Mouse (Mus musculus): ENCODE data around the gene Slc16a5. TPM values are rescaled to one million over a fixed set of nuclear protein-coding genes. Genes with fewer than 3 reads are reported as not detected.

Gene Slc16a5
- polyA plus RNA-seq, 1 experiment from 2014 or later, result 0.51 TPM

- H3K4me3 ChIP-seq (ENCODE audit: low read depth, low read length), result no peak overlapping the region
- no peak overlapping the region for H3K9ac ChIP-seq (ENCODE audit: low read depth, low read length)
- H3K36me3 ChIP-seq (ENCODE audit: control insufficient read depth, insufficient read depth), result no peaks in the 10 kb centered on the region; the same call in 1 of the 2 replicates
- H3K27ac ChIP-seq (ENCODE audit: low read length), result no peak overlapping the region
- H3K4me2 ChIP-seq (ENCODE audit: low read depth, low read length), result no peak overlapping the region
- ATAC-seq (ENCODE audit: low read depth), result peak; percentile 40; the same call in 1 of the 2 replicates
- H3K27me3 ChIP-seq (ENCODE audit: control insufficient read depth, insufficient read depth, low read depth, low read length), result no peaks in the 10 kb centered on the region
- WGBS (ENCODE audit: insufficient replicate concordance), result 42% methylated on average over 20 of the region's 20 CpGs
- peaks cover 2% of the 10 kb centered on the region for H3K4me1 ChIP-seq (ENCODE audit: control insufficient read depth, low read depth, low read length)
- no peaks in the 10 kb centered on the region for H3K9me3 ChIP-seq (replicated peaks; ENCODE audit: control insufficient read depth, low read length)
Measured at GRCm38 (mm10) chr11:115427482-115428331, 34.6 kb upstream of the Slc16a5 start.

- Histone ChIP-seq H3K4me3 (ENCODE audit: low read depth, low read length) (no peak overlapping the region), H3K27me3 (ENCODE audit: control insufficient read depth, insufficient read depth, low read depth, low read length) (no peaks in the 10 kb centered on the region), H3K4me2 (ENCODE audit: low read depth, low read length) (no peak overlapping the region), H3K9me3 (replicated peaks; ENCODE audit: control insufficient read depth, low read length) (no peaks in the 10 kb centered on the region), H3K36me3 (ENCODE audit: control insufficient read depth, insufficient read depth) (no peaks in the 10 kb centered on the region; the same call in 1 of the 2 replicates), H3K9ac (ENCODE audit: low read depth, low read length) (no peak overlapping the region), H3K4me1 (ENCODE audit: control insufficient read depth, low read depth, low read length) (peaks cover 2% of the 10 kb centered on the region), H3K27ac (ENCODE audit: low read length) (no peak overlapping the region)
- no peak for ATAC-seq (ENCODE audit: low read depth)
- 67% methylated on average over 7 of the region's 7 CpGs for WGBS (ENCODE audit: insufficient replicate concordance)
Measured at GRCm38 (mm10) chr11:115429307-115429706, 33.0 kb upstream of the Slc16a5 start.

GRCm38 (mm10) chr11:115430561-115430960, 31.7 kb upstream of the Slc16a5 start:
- Histone ChIP-seq H3K4me2 (ENCODE audit: low read depth, low read length) (no peak overlapping the region), H3K36me3 (ENCODE audit: control insufficient read depth, insufficient read depth) (no peaks in the 10 kb centered on the region; the same call in 1 of the 2 replicates), H3K4me1 (ENCODE audit: control insufficient read depth, low read depth, low read length) (peaks cover 5% of the 10 kb centered on the region), H3K9ac (ENCODE audit: low read depth, low read length) (no peak overlapping the region), H3K27me3 (ENCODE audit: control insufficient read depth, insufficient read depth, low read depth, low read length) (peaks cover 10% of the 10 kb centered on the region), H3K4me3 (ENCODE audit: low read depth, low read length) (no peak overlapping the region), H3K27ac (ENCODE audit: low read length) (no peak overlapping the region), H3K9me3 (replicated peaks; ENCODE audit: control insufficient read depth, low read length) (no peaks in the 10 kb centered on the region)
- WGBS (ENCODE audit: insufficient replicate concordance), result 79% methylated on average over 6 of the region's 6 CpGs
- ATAC-seq (ENCODE audit: low read depth), result no peak

DNA sequence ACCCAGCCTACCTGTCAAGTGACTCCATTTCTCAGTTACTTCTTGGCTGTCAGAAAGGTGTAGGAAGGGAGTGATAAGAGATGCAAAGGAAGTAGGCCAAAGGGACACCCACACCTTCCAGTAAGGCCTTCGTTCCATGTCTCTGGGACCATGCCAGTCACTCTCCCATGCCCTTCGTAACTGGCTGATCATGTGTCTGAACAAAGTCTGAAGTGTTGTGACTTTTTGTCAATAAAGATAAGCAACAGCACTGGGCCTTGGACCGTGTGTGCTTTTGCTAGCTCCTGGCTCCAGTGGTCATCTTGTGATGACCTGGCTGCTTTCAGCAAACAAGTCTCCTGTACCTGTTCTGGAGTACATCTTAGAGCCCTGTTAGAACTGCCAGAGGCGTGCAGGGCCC, 29.5 kb upstream of the Slc16a5 start:
- H3K27me3 ChIP-seq (ENCODE audit: control insufficient read depth, insufficient read depth, low read depth, low read length), result peaks cover 19% of the 10 kb centered on the region
- WGBS (ENCODE audit: insufficient replicate concordance), result 58% methylated on average over 4 of the region's 4 CpGs
- no peak overlapping the region for H3K9ac ChIP-seq (ENCODE audit: low read depth, low read length)
- H3K4me2 ChIP-seq (ENCODE audit: low read depth, low read length), result no peak overlapping the region
- peak; percentile 63 for ATAC-seq (ENCODE audit: low read depth)
- peaks cover 10% of the 10 kb centered on the region for H3K4me1 ChIP-seq (ENCODE audit: control insufficient read depth, low read depth, low read length)
- no peaks in the 10 kb centered on the region; the same call in 1 of the 2 replicates for H3K36me3 ChIP-seq (ENCODE audit: control insufficient read depth, insufficient read depth)
- H3K27ac ChIP-seq (ENCODE audit: low read length), result peak overlapping the region; percentile 52
- no peak overlapping the region for H3K4me3 ChIP-seq (ENCODE audit: low read depth, low read length)
- H3K9me3 ChIP-seq (replicated peaks; ENCODE audit: control insufficient read depth, low read length), result no peaks in the 10 kb centered on the region

DNA sequence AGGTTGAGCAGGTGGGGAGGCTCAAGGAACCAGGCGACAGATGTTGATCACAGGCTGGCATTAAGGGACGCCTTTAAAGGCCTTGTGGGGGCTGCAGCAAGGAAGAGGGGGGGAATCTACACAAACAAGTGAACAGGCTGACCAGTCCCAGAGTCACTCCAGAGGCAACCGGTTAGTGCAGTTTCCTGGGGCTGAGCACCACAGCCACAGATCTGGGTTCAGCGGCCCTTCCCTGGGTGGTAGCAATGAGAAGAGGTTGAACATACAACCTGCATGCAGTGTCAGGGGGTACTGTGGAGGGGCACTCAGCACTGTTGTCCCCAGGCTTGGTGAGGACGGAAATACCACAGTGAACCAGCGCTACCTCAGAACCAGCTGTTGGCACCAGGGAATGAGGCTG, 28.9 kb upstream of the Slc16a5 start:
- Histone ChIP-seq H3K4me1 (ENCODE audit: control insufficient read depth, low read depth, low read length) (peaks cover 8% of the 10 kb centered on the region), H3K9me3 (replicated peaks; ENCODE audit: control insufficient read depth, low read length) (no peaks in the 10 kb centered on the region), H3K27me3 (ENCODE audit: control insufficient read depth, insufficient read depth, low read depth, low read length) (peaks cover 19% of the 10 kb centered on the region), H3K9ac (ENCODE audit: low read depth, low read length) (no peak overlapping the region), H3K36me3 (ENCODE audit: control insufficient read depth, insufficient read depth) (no peaks in the 10 kb centered on the region; the same call in 1 of the 2 replicates), H3K4me2 (ENCODE audit: low read depth, low read length) (no peak overlapping the region), H3K27ac (ENCODE audit: low read length) (peak overlapping the region; percentile 23), H3K4me3 (ENCODE audit: low read depth, low read length) (no peak overlapping the region)
- WGBS (ENCODE audit: insufficient replicate concordance), result 67% methylated on average over 6 of the region's 6 CpGs
- ATAC-seq (ENCODE audit: low read depth), result no peak

- peak overlapping the region; percentile 28 for H3K4me2 ChIP-seq (ENCODE audit: low read depth, low read length)
- 4% methylated on average over 31 of the region's 31 CpGs for WGBS (ENCODE audit: insufficient replicate concordance)
- peaks cover 8% of the 10 kb centered on the region for H3K4me1 ChIP-seq (ENCODE audit: control insufficient read depth, low read depth, low read length)
- H3K36me3 ChIP-seq (ENCODE audit: control insufficient read depth, insufficient read depth), result no peaks in the 10 kb centered on the region; the same call in 1 of the 2 replicates
- peak overlapping the region; percentile 28; the same call in 1 of the 2 replicates for H3K9ac ChIP-seq (ENCODE audit: low read depth, low read length)
- no peak overlapping the region for H3K27ac ChIP-seq (ENCODE audit: low read length)
- peak overlapping the region; percentile 12; the same call in 1 of the 2 replicates for H3K4me3 ChIP-seq (ENCODE audit: low read depth, low read length)
- peaks cover 19% of the 10 kb centered on the region for H3K27me3 ChIP-seq (ENCODE audit: control insufficient read depth, insufficient read depth, low read depth, low read length)
- peaks cover 4% of the 10 kb centered on the region; the same call in 1 of the 2 replicates for H3K9me3 ChIP-seq (replicated peaks; ENCODE audit: control insufficient read depth, low read length)
- ATAC-seq (ENCODE audit: low read depth), result no peak
Measured at GRCm38 (mm10) chr11:115435596-115436337, 26.5 kb upstream of the Slc16a5 start.

- Histone ChIP-seq H3K27me3 (ENCODE audit: control insufficient read depth, insufficient read depth, low read depth, low read length) (peaks cover 19% of the 10 kb centered on the region), H3K4me3 (ENCODE audit: low read depth, low read length) (no peak overlapping the region), H3K36me3 (ENCODE audit: control insufficient read depth, insufficient read depth) (no peaks in the 10 kb centered on the region), H3K4me2 (ENCODE audit: low read depth, low read length) (no peak overlapping the region), H3K4me1 (ENCODE audit: control insufficient read depth, low read depth, low read length) (peaks cover 8% of the 10 kb centered on the region), H3K27ac (ENCODE audit: low read length) (no peak overlapping the region), H3K9me3 (replicated peaks; ENCODE audit: control insufficient read depth, low read length) (peaks cover 4% of the 10 kb centered on the region; the same call in 1 of the 2 replicates), H3K9ac (ENCODE audit: low read depth, low read length) (no peak overlapping the region)
- ATAC-seq (ENCODE audit: low read depth), result no peak
- 49% methylated on average over 5 of the region's 5 CpGs for WGBS (ENCODE audit: insufficient replicate concordance)
Measured at GRCm38 (mm10) chr11:115437571-115438122, 24.6 kb upstream of the Slc16a5 start.

- Histone ChIP-seq H3K4me3 (ENCODE audit: low read depth, low read length) (no peak overlapping the region), H3K4me2 (ENCODE audit: low read depth, low read length) (no peak overlapping the region), H3K9ac (ENCODE audit: low read depth, low read length) (no peak overlapping the region), H3K4me1 (ENCODE audit: control insufficient read depth, low read depth, low read length) (peaks cover 8% of the 10 kb centered on the region), H3K36me3 (ENCODE audit: control insufficient read depth, insufficient read depth) (no peaks in the 10 kb centered on the region), H3K27ac (ENCODE audit: low read length) (no peak overlapping the region), H3K27me3 (ENCODE audit: control insufficient read depth, insufficient read depth, low read depth, low read length) (peaks cover 19% of the 10 kb centered on the region), H3K9me3 (replicated peaks; ENCODE audit: control insufficient read depth, low read length) (peaks cover 4% of the 10 kb centered on the region; the same call in 1 of the 2 replicates)
- ATAC-seq (ENCODE audit: low read depth), result no peak
- WGBS (ENCODE audit: insufficient replicate concordance), result 61% methylated on average over 3 of the region's 3 CpGs
Measured at GRCm38 (mm10) chr11:115439326-115439725, 22.9 kb upstream of the Slc16a5 start.
